Mouse (Mus musculus) ES-E14 (cell line): ENCODE data around the gene Pgghg.

Experiments used
- CHD2 ChIP-seq: IDR thresholded peaks from 2 replicates; pipeline ENCODE4 v1.6.1; 2014; ENCODE audit warnings: mild to moderate bottlenecking, low read depth, low read length, inconsistent platforms
- HCFC1 ChIP-seq: IDR thresholded peaks from 2 replicates; pipeline ENCODE4 v1.6.1; 2012; ENCODE audit warnings: low read length, inconsistent platforms, borderline replicate concordance; ENCODE audit not compliant: insufficient read depth
- MAFK ChIP-seq: IDR thresholded peaks from 2 replicates; pipeline ENCODE4 v1.6.1; 2014; ENCODE audit warnings: mild to moderate bottlenecking, low read depth, low read length, inconsistent platforms; ENCODE audit not compliant: insufficient read depth
- ZC3H11A ChIP-seq: IDR thresholded peaks from 2 replicates; pipeline ENCODE4 v1.6.1; 2012; ENCODE audit warnings: low read depth, mild to moderate bottlenecking, inconsistent platforms, low read length, borderline replicate concordance
- ZNF384 ChIP-seq: IDR thresholded peaks from 2 replicates; pipeline ENCODE4 v1.6.1; 2012; ENCODE audit warnings: low read depth, low read length, inconsistent platforms

- TF ChIP-seq ZC3H11A: no peak
- TF ChIP-seq HCFC1: no peak
- TF ChIP-seq MAFK: no peak
- no peak; the same call in 1 of the 2 replicates for TF ChIP-seq ZNF384
- TF ChIP-seq CHD2: no peak; the same call in 1 of the 2 replicates
Measured at GRCm38 (mm10) chr7:140959181-140959901, 18.1 kb downstream of the Pgghg start.
